Mouse (Mus musculus) cortical plate, adult 2 months (tissue): Measurements from ENCODE around the gene Tbl1xr1.

Experiments used
- CTCF ChIP-seq: fragments of 200-500 bp; IDR thresholded peaks from 2 replicates; pipeline ENCODE4 v1.5.1; 2011; ENCODE audit warnings: mild to moderate bottlenecking, control low read depth, low read length; ENCODE audit not compliant: insufficient read depth; ENCODE audit errors: extremely low read depth
- POLR2A ChIP-seq: fragments of 200-500 bp; IDR thresholded peaks from 2 replicates; pipeline ENCODE4 v1.6.1; 2011; ENCODE audit warnings: mild to moderate bottlenecking, low read length, control low read depth; ENCODE audit not compliant: insufficient read depth; ENCODE audit errors: extremely low read depth

- TF ChIP-seq POLR2A (no peak), CTCF (no peak)
Observed at GRCm38 (mm10) chr3:22198802-22199201, 122.3 kb downstream of the Tbl1xr1 start.
